Mouse (Mus musculus) ES-Bruce4 (cell line): ENCODE measurements around the gene Nfib.

Source experiments
- CTCF ChIP-seq: IDR thresholded peaks from one replicate; pipeline ENCODE4 v1.8.1; 2011; ENCODE audit warnings: low read depth, low read length
- EP300 ChIP-seq: IDR thresholded peaks from 2 replicates; pipeline ENCODE4 v1.6.1; 2011; ENCODE audit warnings: low read depth, low read length; ENCODE audit not compliant: insufficient read depth

GRCm38 (mm10) chr4:82483871-82484270, 221.7 kb downstream of the Nfib start:
- TF ChIP-seq CTCF (no peak), EP300 (no peak)
